Mouse (Mus musculus) E14TG2a.4 (cell line): Measurements from ENCODE around the gene Fmnl2.

Source experiments
- CTCF ChIP-seq: conservative IDR thresholded peaks from 2 replicates; pipeline ENCODE4 v1.5.1; 2014; ENCODE audit warnings: low read length
- POU5F1 ChIP-seq: IDR thresholded peaks from 2 replicates; pipeline ENCODE4 v1.6.1; 2014; ENCODE audit warnings: low read length, borderline replicate concordance

DNA sequence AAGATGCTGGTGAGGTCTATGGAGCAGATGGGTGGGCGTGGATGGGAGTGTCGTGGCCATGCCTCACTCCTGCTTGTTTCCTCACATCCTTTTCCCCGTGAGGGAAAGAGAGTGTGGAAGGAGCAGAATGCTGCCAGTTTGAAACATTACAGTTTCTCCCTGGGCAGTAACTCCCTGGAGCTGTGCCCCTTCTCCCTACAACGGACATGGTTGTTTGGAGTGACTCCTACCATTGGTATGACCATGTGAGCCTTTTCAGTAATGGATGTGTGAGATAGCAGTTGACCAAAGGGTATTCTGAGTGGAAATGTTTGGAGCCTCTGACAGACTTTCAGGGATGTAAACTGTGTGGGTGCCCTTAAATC, 5.1 kb downstream of the Fmnl2 start:
- TF ChIP-seq CTCF = no peak
- TF ChIP-seq POU5F1 = no peak
